Mouse (Mus musculus) spleen, adult 2 months (tissue): ENCODE measurements around the gene AA467197.

ENCODE experiments used
- CTCF ChIP-seq: fragments of 200-500 bp; IDR thresholded peaks from 2 replicates; pipeline ENCODE4 v1.5.1; 2011; ENCODE audit warnings: mild to moderate bottlenecking, inconsistent platforms; ENCODE audit not compliant: insufficient read depth, insufficient read length, insufficient replicate concordance; ENCODE audit errors: extremely low read depth
- POLR2A ChIP-seq: fragments of 200-500 bp; IDR thresholded peaks from 2 replicates; pipeline ENCODE4 v1.6.1; 2011; ENCODE audit warnings: low read depth, low read length, inconsistent platforms

DNA sequence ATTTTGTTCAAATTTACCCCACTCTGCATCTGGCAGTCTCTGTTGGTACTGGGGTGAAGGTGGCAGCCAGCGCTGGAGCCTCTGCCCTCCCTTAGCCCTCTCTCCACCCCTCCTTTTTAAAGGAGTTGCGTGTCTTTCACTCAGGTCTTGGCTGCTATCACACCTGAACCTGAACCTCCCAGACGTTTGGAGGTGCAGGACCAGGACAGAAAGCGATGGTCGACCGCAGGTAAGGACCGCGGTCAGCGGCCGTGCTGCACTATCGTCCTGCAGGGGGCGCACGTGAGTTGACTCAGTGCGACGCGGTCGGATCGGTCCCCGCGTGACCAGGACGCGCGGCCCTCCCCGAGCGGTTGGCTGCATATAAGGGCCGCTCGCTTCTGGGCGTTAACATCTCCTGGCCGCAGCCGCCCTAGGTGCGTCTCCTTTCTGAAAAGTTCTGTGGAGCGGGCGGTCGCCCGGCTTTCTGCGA lies 776 bp downstream of the AA467197 start:
- TF ChIP-seq CTCF (peak; percentile 93), POLR2A (no peak)
